Mouse (Mus musculus): Measurements from ENCODE around the gene Snx10.

DNA sequence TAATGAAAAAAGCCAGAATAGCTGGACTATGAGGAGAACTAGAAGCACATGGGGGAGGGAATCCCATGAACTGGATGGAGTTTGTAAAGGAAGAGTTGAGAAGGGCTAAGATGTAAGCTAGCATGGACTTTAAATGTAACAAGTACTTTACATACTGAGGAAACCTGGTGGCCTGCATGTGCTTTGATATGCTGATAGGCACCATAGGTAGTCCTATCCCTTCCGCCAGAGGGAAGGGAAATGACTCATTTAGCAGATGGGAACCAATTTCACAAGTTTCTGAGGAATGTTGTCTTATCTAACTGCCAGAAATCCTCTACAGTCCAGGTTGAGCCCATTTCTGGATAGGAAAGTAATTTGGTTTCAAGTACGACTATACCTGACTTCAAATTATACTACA, 38.1 kb upstream of the Snx10 start:
- no peak for TF ChIP-seq CTCF (conservative IDR thresholded peaks at IDR 0.05; ENCODE audit: insufficient read depth, insufficient read length, low read depth, low read length)
- TF ChIP-seq POLR2A (IDR thresholded peaks at IDR 0.05; ENCODE audit: low read depth, low read length), result no peak

Data from kidney, adult 2 months (tissue).